In genomic region chr19:58316474-58316873, GRCm38 (mm10) we compare ENCODE assay signal across 10 mouse cellular contexts.
DNase-seq lines count a peak whose midpoint lies in the region.
"Had no signal": no experiment of that assay in that cellular context is flagged by ENCODE, and none has a peak within 500 bp of the region (broad histone marks: within the 10 kb centered on the region; RNA-seq: fewer than 3 reads in every experiment).

No protein-coding gene starts in this region.

- DNase-seq in adrenal gland, postnatal 25 days = peak; percentile 9
- no peak for DNase-seq in adrenal gland, postnatal 4 days (ENCODE audit: low spot score in 2 of 2)
- peak; percentile 39 for DNase-seq in kidney, postnatal 10 days
- DNase-seq in kidney, postnatal 25 days = no peak
- peak; percentile 65 to 76 for DNase-seq in right cerebral cortex, postnatal 10 days (ENCODE audit: low spot score in 2 of 2)
- DNase-seq in right cerebral cortex, adult 2 months (ENCODE audit: low spot score in 2 of 2) = no peak
- peak; percentile 65 to 75 for DNase-seq in layer of hippocampus, postnatal 14 days (ENCODE audit: low spot score in 2 of 2)
- no peak for DNase-seq in cerebellum, adult 11-12 months
- DNase-seq: gastrocnemius, postnatal 36 days; thymus, postnatal 4 days had no signal

Comparison
In these comparisons a context has a peak if more than half of its experiments do, and no peak if none do; other contexts are left out.
1. DNase-seq: peak in adrenal gland, postnatal 25 days (single experiment), kidney, postnatal 10 days (single experiment), right cerebral cortex, postnatal 10 days (2 of 2) and layer of hippocampus, postnatal 14 days (2 of 2); none in adrenal gland, postnatal 4 days (0 of 2), kidney, postnatal 25 days (0 of 2), right cerebral cortex, adult 2 months (0 of 2) and cerebellum, adult 11-12 months (single experiment).